Mouse (Mus musculus) testis, adult 2 months (tissue): ENCODE data around the gene Senp2. TPM values are rescaled to one million over a fixed set of nuclear protein-coding genes. Genes with fewer than 3 reads are reported as not detected.
"Not testable (repeated sequence)": the region's sequence is repeated elsewhere in the genome, so short reads cannot be mapped to it uniquely, and the experiment has no call there.

ENCODE experiments used
- H3K27ac ChIP-seq: fragments of 200-500 bp; 2 replicates; pipeline ENCODE4 v1.5.1; 2012; ENCODE audit warnings: low read depth, low read length; ENCODE audit not compliant: control insufficient read depth, insufficient read depth
- H3K27me3 ChIP-seq: fragments of 200-500 bp; 2 replicates; pipeline ENCODE4 v1.6.1; 2012; ENCODE audit warnings: mild to moderate bottlenecking, low read length, moderate library complexity; ENCODE audit not compliant: control insufficient read depth, insufficient read depth
- H3K36me3 ChIP-seq: fragments of 200-500 bp; 2 replicates; pipeline ENCODE4 v1.6.1; 2012; ENCODE audit warnings: mild to moderate bottlenecking, low read length; ENCODE audit not compliant: control insufficient read depth, insufficient read depth
- H3K4me1 ChIP-seq: fragments of 200-500 bp; 2 replicates; pipeline ENCODE4 v1.6.1; 2012; ENCODE audit warnings: low read length; ENCODE audit not compliant: control insufficient read depth, insufficient read depth
- H3K4me3 ChIP-seq: fragments of 200-500 bp; 2 replicates; pipeline ENCODE4 v1.5.1; 2012; ENCODE audit warnings: low read depth, mild to moderate bottlenecking, low read length, moderate library complexity, mixed read lengths; ENCODE audit not compliant: control insufficient read depth
- CTCF ChIP-seq: fragments of 200-500 bp; IDR thresholded peaks from 2 replicates; pipeline ENCODE4 v1.5.1; 2012; ENCODE audit warnings: low read depth, mild to moderate bottlenecking, inconsistent platforms, low read length, moderate library complexity; ENCODE audit not compliant: control insufficient read depth, insufficient read depth, insufficient replicate concordance
- POLR2A ChIP-seq: fragments of 200-500 bp; IDR thresholded peaks from 2 replicates; pipeline ENCODE4 v1.6.1; 2012; ENCODE audit warnings: low read depth, mild to moderate bottlenecking, inconsistent platforms, low read length, moderate library complexity; ENCODE audit not compliant: control insufficient read depth
- polyA plus RNA-seq: library from polyadenylated mRNA; depleted of rRNA; stranded (reverse); fragments of >200 nt; gene quantifications from 2 replicates; pipeline ENCODE4 v1.2.3, GENCODE M21; 2012

Gene Senp2
- polyA plus RNA-seq, 1 experiment: 106 TPM

DNA sequence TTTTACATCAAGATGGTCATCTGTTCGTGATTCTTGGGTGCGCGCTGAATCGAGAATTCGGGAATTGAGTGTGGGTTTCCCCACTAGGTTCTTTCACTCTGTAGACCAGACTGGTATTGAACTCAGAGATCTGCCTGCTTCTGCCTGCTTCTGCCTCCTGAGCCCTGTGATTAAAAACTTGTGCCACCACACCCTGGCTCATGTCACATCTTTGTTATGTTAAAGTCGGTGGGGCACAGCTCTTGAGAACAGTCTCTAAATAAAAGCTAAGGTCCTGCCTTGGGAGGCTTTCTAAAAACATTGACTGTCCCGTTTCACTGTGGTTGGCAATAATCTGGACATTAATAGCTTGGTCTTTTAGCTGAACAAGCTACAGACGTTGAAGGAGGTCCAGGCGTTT, 26.1 kb upstream of the Senp2 start:
- Histone ChIP-seq H3K4me3 (no peak overlapping the region), H3K27me3 (no peaks in the 10 kb centered on the region), H3K4me1 (no peaks in the 10 kb centered on the region), H3K27ac (no peak overlapping the region), H3K36me3 (no peaks in the 10 kb centered on the region)
- TF ChIP-seq CTCF: no peak
- no peak for TF ChIP-seq POLR2A

DNA sequence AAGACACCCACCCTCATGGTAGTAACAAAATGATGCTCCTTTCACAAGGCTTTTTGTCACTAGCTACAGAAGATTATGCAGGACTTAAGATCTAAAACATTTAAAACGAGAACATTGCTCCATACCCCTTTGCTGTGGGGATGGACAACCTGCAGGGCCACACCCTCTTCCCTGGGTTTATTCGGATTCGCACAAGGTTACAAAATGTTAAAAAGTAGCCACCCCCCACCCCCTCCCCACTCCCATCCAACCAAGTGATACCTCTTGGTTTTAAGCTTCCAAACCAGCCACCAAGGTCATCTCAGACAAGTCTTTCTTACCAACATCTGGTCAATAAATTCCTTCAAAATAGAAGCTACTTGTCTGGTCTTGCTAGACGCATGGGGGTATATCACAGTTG, 25.7 kb upstream of the Senp2 start:
- Histone ChIP-seq H3K4me3 (no peak overlapping the region), H3K27me3 (no peaks in the 10 kb centered on the region), H3K36me3 (no peaks in the 10 kb centered on the region), H3K4me1 (no peaks in the 10 kb centered on the region), H3K27ac (no peak overlapping the region)
- TF ChIP-seq POLR2A (no peak), CTCF (no peak)

DNA sequence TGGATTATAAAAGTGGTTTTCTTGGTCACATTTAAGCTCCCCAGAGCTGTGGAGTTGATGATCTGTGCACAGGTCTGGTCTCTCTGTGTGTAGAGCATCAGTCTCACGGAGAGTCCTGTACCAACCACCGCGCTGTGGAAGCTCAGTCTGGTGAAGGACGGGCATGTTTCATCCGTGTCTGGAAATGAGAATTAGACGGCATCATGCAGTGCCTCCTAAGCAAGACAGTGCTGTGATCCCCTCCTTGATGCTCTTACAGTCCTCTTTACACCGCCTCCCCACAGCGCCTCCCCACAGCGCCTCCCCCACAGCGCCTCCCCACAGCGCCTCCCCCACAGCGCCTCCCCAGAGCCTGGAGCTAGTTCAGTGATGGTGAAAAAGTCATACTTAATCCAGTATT, 25.2 kb upstream of the Senp2 start:
- Histone ChIP-seq H3K36me3 (no peaks in the 10 kb centered on the region), H3K27ac (no peak overlapping the region), H3K4me3 (no peak overlapping the region), H3K4me1 (no peaks in the 10 kb centered on the region), H3K27me3 (no peaks in the 10 kb centered on the region)
- no peak for TF ChIP-seq CTCF
- no peak for TF ChIP-seq POLR2A

DNA sequence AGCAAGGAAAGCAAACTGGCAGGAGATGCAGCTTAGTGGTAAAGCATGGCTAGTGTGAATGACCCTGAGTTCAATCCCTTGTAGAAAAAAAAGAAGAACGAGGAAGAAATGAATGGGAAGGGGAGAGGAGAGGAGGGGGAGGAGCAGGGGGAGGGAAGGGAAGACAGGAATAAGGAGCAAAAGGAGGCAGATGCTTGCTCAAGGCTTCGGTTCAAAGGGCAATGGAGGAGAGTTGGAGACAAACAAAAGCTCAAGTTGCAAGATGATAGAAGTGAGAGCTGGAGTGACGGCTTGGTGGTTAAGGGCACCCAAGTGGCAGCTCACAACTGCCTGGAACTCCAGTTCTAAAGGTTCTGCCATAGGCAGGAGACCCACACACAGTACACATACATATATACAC, 23.1 kb upstream of the Senp2 start:
- no peak for TF ChIP-seq CTCF
- no peak for TF ChIP-seq POLR2A
- Histone ChIP-seq H3K4me1 (no peaks in the 10 kb centered on the region), H3K4me3 (no peak overlapping the region), H3K27me3 (no peaks in the 10 kb centered on the region), H3K27ac (no peak overlapping the region), H3K36me3 (no peaks in the 10 kb centered on the region)

DNA sequence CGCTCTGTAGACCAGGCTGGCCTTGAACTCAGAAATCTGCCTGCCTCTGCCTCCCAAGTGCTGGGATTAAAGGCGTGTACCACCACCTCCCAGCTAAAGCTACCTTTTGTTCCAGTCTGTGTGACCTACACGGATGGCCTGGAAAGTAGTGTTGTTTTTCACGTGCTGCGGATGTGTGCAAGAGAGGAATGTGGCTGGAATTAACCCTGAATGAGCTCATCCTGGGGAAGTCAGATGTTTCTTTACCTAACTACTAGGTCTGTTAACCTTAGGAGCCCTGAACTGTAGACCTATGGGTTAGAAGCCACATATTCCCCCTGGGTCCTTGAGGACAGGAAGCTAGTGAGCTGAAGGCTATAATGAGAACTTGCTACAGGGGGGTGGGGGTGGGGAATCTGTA, 21.3 kb upstream of the Senp2 start:
- Histone ChIP-seq H3K4me3 (no peak overlapping the region), H3K27ac (no peak overlapping the region), H3K27me3 (no peaks in the 10 kb centered on the region), H3K36me3 (no peaks in the 10 kb centered on the region), H3K4me1 (no peaks in the 10 kb centered on the region)
- TF ChIP-seq POLR2A (no peak), CTCF (no peak)

DNA sequence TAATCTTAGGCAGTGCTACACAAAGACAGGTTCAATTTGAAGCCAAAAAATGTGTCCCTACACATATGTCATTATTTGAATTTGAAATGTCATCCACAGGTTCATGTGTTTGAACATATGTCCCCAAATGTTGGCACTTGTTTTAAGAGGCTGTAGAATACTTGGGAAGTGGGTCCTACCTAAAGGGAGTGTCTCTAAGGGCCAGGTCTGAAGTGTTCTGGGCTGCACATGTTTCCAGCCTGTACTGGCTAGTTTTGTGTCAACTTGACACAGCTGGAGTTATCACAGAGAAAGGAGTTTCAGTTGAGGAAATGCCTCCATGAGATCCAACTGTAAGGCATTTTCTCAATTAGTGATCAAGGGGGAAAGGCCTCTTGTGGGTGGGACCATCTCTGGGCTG, 18.4 kb upstream of the Senp2 start:
- not testable (repeated sequence) for H3K4me3 ChIP-seq, H3K27ac ChIP-seq, H3K27me3 ChIP-seq, H3K4me1 ChIP-seq, H3K36me3 ChIP-seq

DNA sequence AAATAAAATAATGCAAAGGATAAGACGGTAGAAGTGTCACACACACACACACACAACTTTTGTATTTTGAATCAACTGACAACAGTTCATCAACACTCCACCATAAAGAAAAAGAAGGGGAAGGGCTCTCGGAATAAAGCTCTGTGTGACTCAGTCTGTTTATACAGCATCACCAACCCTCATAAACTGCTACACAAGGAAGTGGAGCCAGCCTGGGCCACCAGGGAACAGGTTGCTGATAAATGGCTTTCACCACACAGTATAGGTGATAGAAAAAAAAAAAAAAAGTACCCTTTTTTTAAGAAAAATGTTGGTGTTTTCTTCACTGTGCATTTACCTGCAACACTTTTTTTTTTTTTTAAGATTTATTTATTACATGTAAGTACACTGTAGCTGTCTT, 17.5 kb upstream of the Senp2 start:
- no peaks in the 10 kb centered on the region for H3K36me3 ChIP-seq
- no peaks in the 10 kb centered on the region for H3K4me1 ChIP-seq
- no peaks in the 10 kb centered on the region for H3K27me3 ChIP-seq
- no peak overlapping the region for H3K4me3 ChIP-seq
- TF ChIP-seq CTCF: no peak
- TF ChIP-seq POLR2A: no peak
- H3K27ac ChIP-seq: no peak overlapping the region

DNA sequence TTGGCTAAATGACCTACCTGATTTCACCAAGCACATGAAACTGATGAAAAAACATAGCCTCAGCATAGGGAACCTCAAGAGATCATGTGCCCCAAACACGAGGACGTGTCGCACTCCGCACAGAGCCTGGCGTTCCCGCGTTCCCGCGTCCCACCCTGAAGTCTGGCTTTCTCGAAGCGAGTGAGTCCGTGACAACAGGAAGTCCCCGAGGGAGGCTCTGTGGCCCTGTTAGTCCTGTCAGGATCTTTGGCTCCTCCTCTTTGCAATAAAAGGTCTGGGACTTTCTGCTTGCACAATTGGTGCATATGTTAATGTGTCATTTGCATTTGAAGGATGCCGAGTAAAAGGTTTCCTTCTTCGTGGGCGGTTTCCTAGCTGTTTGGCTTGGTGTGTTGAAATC, 14.0 kb upstream of the Senp2 start, which contains the start of gene Liph:
Gene Liph (minus strand): TSS at position 360 of the 400 bp plus-strand sequence.
- no peak within 1 kb of the TSS for H3K4me3 ChIP-seq
- TF ChIP-seq POLR2A (no peak), CTCF (no peak)
- H3K4me1 ChIP-seq: no peaks in the 10 kb centered on the region
- no peaks in the 10 kb centered on the region for H3K27me3 ChIP-seq
- no peaks in the 10 kb centered on the region for H3K36me3 ChIP-seq
- no peak within 1 kb of the TSS for H3K27ac ChIP-seq
